Mouse (Mus musculus) embryonic fibroblast, embryonic 13.5 days (primary cell): Measurements from ENCODE around the gene Rrp12.

Experiments
- CTCF ChIP-seq: IDR thresholded peaks from 2 replicates; pipeline ENCODE4 v1.5.1; 2011; ENCODE audit warnings: mild to moderate bottlenecking, control low read depth, low read length, moderate library complexity, borderline replicate concordance; ENCODE audit not compliant: insufficient read depth
- POLR2A ChIP-seq: IDR thresholded peaks from 2 replicates; pipeline ENCODE4 v1.6.1; 2011; ENCODE audit warnings: low read depth, mild to moderate bottlenecking, control low read depth, low read length, moderate library complexity

- TF ChIP-seq POLR2A (no peak), CTCF (no peak)
These were observed 74.5 kb downstream of the Rrp12 start for GRCm38 (mm10) chr19:41821436-41821835.
